Mouse (Mus musculus): ENCODE data around the gene Hoxc9. TPM values are rescaled to one million over a fixed set of nuclear protein-coding genes. Genes with fewer than 3 reads are reported as not detected.

Gene Hoxc9
- not detected for polyA plus RNA-seq (2017; shearing (Covaris generic))

GRCm38 (mm10) chr15:102976171-102976570 is at the start of gene Hoxc9:
Hoxc9 (plus strand) TSS chr15:102976439.
- ATAC-seq, result no peak

- no peak for ATAC-seq
These were observed 49.1 kb upstream of the Hoxc9 start for GRCm38 (mm10) chr15:102927032-102927645.

GRCm38 (mm10) chr15:102931706-102932358 is 44.4 kb upstream of the Hoxc9 start:
- ATAC-seq, result no peak

GRCm38 (mm10) chr15:102934438-102934837 is 41.8 kb upstream of the Hoxc9 start:
- ATAC-seq, result no peak

GRCm38 (mm10) chr15:102934897-102935296 is 41.3 kb upstream of the Hoxc9 start:
- ATAC-seq, result no peak

- ATAC-seq, result no peak
These were observed 39.8 kb upstream of the Hoxc9 start, which contains the start of gene Hoxc12 for GRCm38 (mm10) chr15:102936279-102936972. Hoxc12 (plus strand) TSS chr15:102936757.

GRCm38 (mm10) chr15:102937036-102937666 is 39.1 kb upstream of the Hoxc9 start:
- ATAC-seq, result no peak

- ATAC-seq, result no peak
These were observed 36.7 kb upstream of the Hoxc9 start for GRCm38 (mm10) chr15:102939256-102940155.

- ATAC-seq, result no peak
These were observed 33.3 kb upstream of the Hoxc9 start for GRCm38 (mm10) chr15:102942739-102943467.

- no peak for ATAC-seq
These were observed 32.8 kb upstream of the Hoxc9 start for GRCm38 (mm10) chr15:102943468-102943813.

- no peak for ATAC-seq
These were observed 30.8 kb upstream of the Hoxc9 start for GRCm38 (mm10) chr15:102945185-102946077.

- ATAC-seq, result no peak
These were observed 29.0 kb upstream of the Hoxc9 start for GRCm38 (mm10) chr15:102947276-102947675.

GRCm38 (mm10) chr15:102948842-102949241 is 27.4 kb upstream of the Hoxc9 start:
- no peak for ATAC-seq

- ATAC-seq, result no peak
These were observed 26.5 kb upstream of the Hoxc9 start for GRCm38 (mm10) chr15:102949696-102950095.

GRCm38 (mm10) chr15:102950877-102951276 is 25.4 kb upstream of the Hoxc9 start:
- ATAC-seq, result no peak

- ATAC-seq, result no peak
These were observed 22.7 kb upstream of the Hoxc9 start for GRCm38 (mm10) chr15:102953561-102953960.

GRCm38 (mm10) chr15:102954192-102955006 is 21.8 kb upstream of the Hoxc9 start, which contains the start of gene Hoxc11:
Hoxc11 (plus strand) TSS chr15:102954427.
- no peak for ATAC-seq

- no peak for ATAC-seq
These were observed 21.2 kb upstream of the Hoxc9 start for GRCm38 (mm10) chr15:102955007-102955382.

- ATAC-seq, result no peak
These were observed 20.2 kb upstream of the Hoxc9 start for GRCm38 (mm10) chr15:102955833-102956640.

Data from activated CD4-positive, CD25-positive, alpha-beta regulatory T cell, adult 4 months (primary cell).